Mouse (Mus musculus) stomach, postnatal 0 days (tissue): ENCODE results near the gene Neurod2. TPM values are rescaled to one million over a fixed set of nuclear protein-coding genes. Genes with fewer than 3 reads are reported as not detected.

ENCODE experiments used
- ATAC-seq: fragments of 200-750 bp; cut with Nextera tagmentation; 2 replicates; pipeline ENCODE4 v1.8.0; 2017; ENCODE audit not compliant: low FRiP score, low TSS enrichment
- DNase-seq: peaks from one replicate; pipeline ENCODE4 v3.0.0-alpha.2; 2016; ENCODE audit warnings: low spot score
- H3K27ac ChIP-seq: fragments of 300-500 bp; sonication (generic); replicated peaks from 2 replicates; pipeline ENCODE4 v1.5.1; 2014; ENCODE audit warnings: mild to moderate bottlenecking, control low read depth
- H3K27me3 ChIP-seq: fragments of 300-500 bp; sonication (generic); 2 replicates; pipeline ENCODE4 v1.6.1; 2014; ENCODE audit warnings: low read length; ENCODE audit not compliant: control insufficient read depth, insufficient read depth
- H3K36me3 ChIP-seq: fragments of 300-500 bp; sonication (generic); 2 replicates; pipeline ENCODE4 v1.6.1; 2014; ENCODE audit warnings: low read length, mixed read lengths; ENCODE audit not compliant: control insufficient read depth, insufficient read depth
- H3K4me1 ChIP-seq: fragments of 300-500 bp; sonication (generic); replicated peaks from 2 replicates; pipeline ENCODE4 v1.6.1; 2014; ENCODE audit warnings: antibody characterized with exemption; ENCODE audit not compliant: control insufficient read depth, insufficient read depth
- H3K4me2 ChIP-seq: fragments of 300-500 bp; sonication (generic); replicated peaks from 2 replicates; pipeline ENCODE4 v1.6.1; 2014; ENCODE audit warnings: low read depth, mild to moderate bottlenecking, control low read depth, moderate library complexity
- H3K4me3 ChIP-seq: fragments of 300-500 bp; sonication (generic); 2 replicates; pipeline ENCODE4 v1.5.1; 2014; ENCODE audit warnings: low read depth, low read length, control low read depth
- H3K9ac ChIP-seq: fragments of 300-500 bp; sonication (generic); 2 replicates; pipeline ENCODE4 v1.6.1; 2014; ENCODE audit warnings: mild to moderate bottlenecking, low read length, control low read depth, mixed read lengths
- H3K9me3 ChIP-seq: fragments of 300-500 bp; sonication (generic); 2 replicates; pipeline ENCODE4 v1.6.1; 2016; ENCODE audit warnings: low read length; ENCODE audit not compliant: control insufficient read depth
- CTCF ChIP-seq: IDR thresholded peaks from 2 replicates; pipeline ENCODE4 v1.5.1; 2016; ENCODE audit warnings: antibody characterized with exemption, low read depth, mild to moderate bottlenecking, moderate library complexity
- EP300 ChIP-seq: optimal IDR thresholded peaks from 2 replicates; pipeline ENCODE3; 2016; ENCODE audit warnings: antibody characterized with exemption
- WGBS: fragments of 180-500 bp; shearing (Covaris S2); extraction: QIAGEN DNeasy Blood & Tissue Kit; methylation state at CpG from one replicate; pipeline ENCODE4 v1.1.7; 2014; 5-methylcytosine and 5-hydroxymethylcytosine counted together
- polyA plus RNA-seq: library from polyadenylated mRNA; unstranded; fragments of >200 nt; fragmentation: Nextera tagmentation; extraction: Ambion mirVana; gene quantifications from 2 replicates; pipeline ENCODE4 v1.2.1, GENCODE M21; 2015

The Neurod2 gene
- polyA plus RNA-seq, 1 experiment from 2014 or later: 0.02 TPM

DNA sequence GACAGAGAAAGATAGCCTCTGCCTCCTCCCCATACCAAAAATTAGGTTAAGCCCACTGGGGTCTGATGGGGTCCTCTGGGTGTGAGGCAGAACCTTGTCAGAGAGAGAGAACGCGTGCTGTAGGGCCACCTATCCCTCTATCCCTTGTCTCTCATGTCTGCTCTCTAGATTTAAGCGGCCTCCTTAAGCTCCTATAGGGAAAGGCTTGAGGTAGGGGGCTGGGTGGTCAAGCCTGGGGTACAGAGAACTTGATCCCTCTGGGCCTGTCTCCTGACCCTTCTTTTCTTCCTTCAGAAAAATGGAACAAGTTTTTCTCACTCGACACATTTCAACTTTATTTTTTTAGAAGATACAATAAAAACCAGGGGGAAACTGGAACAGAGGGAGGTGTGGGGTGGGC, 3.4 kb upstream of the Neurod2 start:
- H3K36me3 ChIP-seq: no peaks in the 10 kb centered on the region
- no peak overlapping the region for H3K4me3 ChIP-seq
- no peak overlapping the region for H3K9ac ChIP-seq
- TF ChIP-seq CTCF: no peak
- no peak for TF ChIP-seq EP300
- no peak overlapping the region for H3K4me2 ChIP-seq
- no peak for ATAC-seq
- WGBS: 71% methylated on average over 4 of the region's 4 CpGs
- no peak for DNase-seq
- H3K4me1 ChIP-seq: no peaks in the 10 kb centered on the region; the same call in 1 of the 2 replicates
- H3K9me3 ChIP-seq: no peaks in the 10 kb centered on the region
- H3K27me3 ChIP-seq: peaks cover 48% of the 10 kb centered on the region
- no peak overlapping the region for H3K27ac ChIP-seq

DNA sequence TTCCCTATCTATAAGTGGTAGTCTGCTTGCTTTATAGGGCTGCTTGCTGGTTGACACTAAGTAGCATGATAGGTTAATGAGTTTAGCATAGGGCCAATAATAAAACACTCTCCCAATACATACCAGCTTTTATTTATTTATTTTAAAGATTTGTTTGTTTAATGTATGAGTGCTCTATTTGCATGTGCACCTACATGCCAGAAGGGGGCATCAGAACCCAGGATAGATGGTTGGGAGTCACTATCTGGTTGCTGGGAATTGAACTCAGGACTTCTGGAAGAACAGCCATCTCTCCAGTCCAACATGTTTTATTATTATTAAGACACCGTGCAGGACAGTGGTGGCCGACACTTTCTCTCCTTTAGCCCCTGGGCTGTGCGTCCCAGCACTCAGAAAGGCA, 2.7 kb upstream of the Neurod2 start:
- Histone ChIP-seq H3K4me2 (no peak overlapping the region), H3K9ac (no peak overlapping the region), H3K9me3 (no peaks in the 10 kb centered on the region), H3K27me3 (peaks cover 54% of the 10 kb centered on the region), H3K4me3 (no peak overlapping the region), H3K4me1 (no peaks in the 10 kb centered on the region; the same call in 1 of the 2 replicates), H3K27ac (no peak overlapping the region), H3K36me3 (no peaks in the 10 kb centered on the region)
- TF ChIP-seq EP300 (no peak), CTCF (no peak)
- DNase-seq (no peak), ATAC-seq (no peak)
- WGBS: 80% methylated on average over 3 of the region's 3 CpGs

DNA sequence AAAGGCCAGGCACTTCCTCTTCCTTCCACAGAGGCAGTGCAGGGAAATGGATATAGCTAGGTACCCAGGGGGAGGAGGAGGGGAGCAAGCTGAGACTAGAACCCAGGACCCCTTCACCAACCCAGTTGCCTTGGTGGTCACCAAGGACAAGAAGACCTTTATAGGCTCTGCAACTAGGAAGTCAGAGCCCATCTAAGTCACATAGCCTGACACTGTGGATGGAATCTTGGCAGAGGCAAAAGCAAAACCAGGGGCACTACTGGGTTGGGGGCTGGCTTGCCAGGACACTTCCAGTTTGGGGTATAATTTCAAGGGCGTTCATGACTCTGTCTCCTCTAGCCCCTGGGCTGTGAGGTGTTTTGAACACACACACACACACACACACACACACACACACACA, 2.0 kb upstream of the Neurod2 start:
- H3K4me2 ChIP-seq: no peak overlapping the region

DNA sequence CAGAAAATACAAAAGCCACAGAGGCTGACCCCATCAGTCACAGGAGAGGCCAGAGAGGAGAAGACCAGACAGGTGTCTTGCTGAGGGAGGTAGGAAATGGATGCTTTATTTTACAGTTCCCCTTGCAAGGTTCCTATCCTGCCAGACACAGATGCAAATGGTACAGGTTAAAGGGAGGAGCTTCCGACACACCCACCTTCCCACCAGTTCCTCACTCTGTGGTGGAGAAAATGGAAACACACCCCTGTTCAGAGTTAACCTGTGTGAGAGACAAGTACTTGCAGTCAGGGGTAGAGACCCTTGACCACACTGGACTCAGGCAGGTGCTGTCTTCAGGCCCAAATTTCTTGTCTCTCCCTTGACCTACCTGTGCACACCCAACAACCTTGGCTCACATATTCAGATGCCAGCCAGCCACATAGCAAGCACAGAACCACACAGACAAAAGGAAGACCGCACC, 1.3 kb upstream of the Neurod2 start:
- no peak overlapping the region for H3K27ac ChIP-seq
- no peak overlapping the region for H3K4me2 ChIP-seq
- no peak for TF ChIP-seq EP300
- TF ChIP-seq CTCF: no peak
- ATAC-seq: no peak
- H3K36me3 ChIP-seq: no peaks in the 10 kb centered on the region
- H3K9me3 ChIP-seq: no peaks in the 10 kb centered on the region
- no peak for DNase-seq
- H3K4me1 ChIP-seq: no peaks in the 10 kb centered on the region; the same call in 1 of the 2 replicates
- WGBS: 60% methylated on average over 2 of the region's 2 CpGs
- H3K9ac ChIP-seq: no peak overlapping the region
- H3K4me3 ChIP-seq: no peak overlapping the region
- H3K27me3 ChIP-seq: peaks cover 52% of the 10 kb centered on the region

More for the DNA sequence above, 2.0 kb upstream of the Neurod2 start:
- Histone ChIP-seq H3K4me1 (no peaks in the 10 kb centered on the region; the same call in 1 of the 2 replicates), H3K27me3 (peaks cover 55% of the 10 kb centered on the region), H3K9ac (no peak overlapping the region), H3K27ac (no peak overlapping the region), H3K36me3 (no peaks in the 10 kb centered on the region), H3K9me3 (no peaks in the 10 kb centered on the region), H3K4me3 (no peak overlapping the region)
- WGBS: 54% methylated on average over 1 of the region's 1 CpGs
- no peak for ATAC-seq
- no peak for DNase-seq
- TF ChIP-seq CTCF: no peak

GRCm38 (mm10) chr11:98329960-98330744, 704 bp upstream of the Neurod2 start:
- Histone ChIP-seq H3K9ac (no peak overlapping the region), H3K4me1 (no peaks in the 10 kb centered on the region; the same call in 1 of the 2 replicates), H3K36me3 (no peaks in the 10 kb centered on the region), H3K4me2 (no peak overlapping the region), H3K27ac (no peak overlapping the region), H3K4me3 (no peak overlapping the region), H3K27me3 (peaks cover 59% of the 10 kb centered on the region), H3K9me3 (no peaks in the 10 kb centered on the region)
- WGBS: 31% methylated on average over 9 of the region's 9 CpGs
- DNase-seq (no peak), ATAC-seq (no peak)
- TF ChIP-seq CTCF: no peak
- no peak for TF ChIP-seq EP300

DNA sequence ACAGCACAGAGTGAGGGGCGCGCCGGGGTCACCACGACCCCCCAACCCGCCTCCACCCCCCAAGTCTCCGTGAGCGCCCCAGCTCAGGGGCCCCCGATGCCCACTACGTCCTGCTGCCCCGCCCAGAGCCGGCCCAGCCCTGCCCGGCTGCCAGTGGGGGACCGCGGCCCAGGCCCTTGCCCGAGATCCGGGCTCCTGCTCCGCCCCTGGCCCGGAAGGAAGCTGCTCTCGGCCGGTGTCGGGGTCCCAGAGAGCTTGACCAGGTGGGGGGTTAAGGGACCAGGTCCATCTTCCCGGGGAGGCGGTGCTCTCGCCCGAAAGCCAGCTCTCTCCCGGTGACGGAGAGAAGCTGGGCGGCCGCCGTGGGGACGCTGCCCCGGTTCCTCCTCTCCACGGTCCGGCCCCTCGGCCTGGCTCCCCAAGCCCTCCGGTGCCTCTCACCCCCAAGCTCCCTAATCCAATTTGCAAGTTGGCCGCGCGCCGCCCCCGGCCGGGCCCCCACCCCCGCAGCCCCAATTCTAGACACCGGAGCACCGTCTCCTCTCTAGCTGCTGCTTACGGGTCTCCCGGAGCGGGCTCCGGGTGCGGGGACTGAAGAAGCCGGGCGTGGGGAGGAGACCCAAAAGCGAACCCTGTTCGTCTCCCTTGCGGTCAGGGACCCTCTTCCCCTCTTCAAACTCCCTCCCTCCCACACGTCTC, 928 bp downstream of the Neurod2 start:
- Histone ChIP-seq H3K27ac (no peak overlapping the region), H3K4me3 (peak overlapping the region; percentile 28), H3K4me2 (peak overlapping the region; percentile 46), H3K36me3 (no peaks in the 10 kb centered on the region), H3K4me1 (no peaks in the 10 kb centered on the region; the same call in 1 of the 2 replicates), H3K9me3 (no peaks in the 10 kb centered on the region), H3K27me3 (peaks cover 56% of the 10 kb centered on the region), H3K9ac (no peak overlapping the region)
- TF ChIP-seq CTCF: no peak
- no peak for TF ChIP-seq EP300
- ATAC-seq (no peak), DNase-seq (peak; percentile 29)
- 2% methylated on average over 33 of the region's 56 CpGs for WGBS
